Mouse (Mus musculus) embryonic fibroblast, embryonic 13.5 days (primary cell): Measurements from ENCODE around the gene Rint1.

Experiments used
- CTCF ChIP-seq: IDR thresholded peaks from 2 replicates; pipeline ENCODE4 v1.5.1; 2011; ENCODE audit warnings: mild to moderate bottlenecking, control low read depth, low read length, moderate library complexity, borderline replicate concordance; ENCODE audit not compliant: insufficient read depth
- POLR2A ChIP-seq: IDR thresholded peaks from 2 replicates; pipeline ENCODE4 v1.6.1; 2011; ENCODE audit warnings: low read depth, mild to moderate bottlenecking, control low read depth, low read length, moderate library complexity

DNA sequence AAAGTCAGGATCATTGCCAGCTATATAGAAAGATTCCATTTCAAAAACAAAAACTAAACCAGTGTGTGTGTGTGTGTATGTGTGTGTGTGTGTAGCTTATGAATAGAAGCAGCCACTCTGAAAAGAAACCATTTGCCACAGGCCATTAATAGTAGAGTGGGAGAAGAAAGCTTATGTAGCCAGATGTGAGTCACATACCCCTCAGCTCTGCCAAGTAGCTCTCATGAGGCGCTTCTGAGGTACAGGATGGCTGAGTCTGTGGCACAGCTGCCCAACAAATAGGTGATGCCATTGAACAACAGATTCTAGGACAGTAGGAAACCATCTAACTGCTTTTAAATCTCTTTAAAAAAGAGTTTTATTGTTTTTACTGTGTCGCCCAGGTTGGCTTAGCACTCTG lies 5.2 kb downstream of the Rint1 start:
- TF ChIP-seq CTCF = no peak
- no peak for TF ChIP-seq POLR2A
